Mouse (Mus musculus) midbrain, embryonic 12.5 days (tissue): ENCODE measurements around the gene Enpp6. TPM values are rescaled to one million over a fixed set of nuclear protein-coding genes. Genes with fewer than 3 reads are reported as not detected.

Experiments
- ATAC-seq: fragments of 200-750 bp; cut with Nextera tagmentation; 2 replicates; pipeline ENCODE4 v1.8.0; 2017; ENCODE audit warnings: low read depth, moderate TSS enrichment, moderate library complexity; ENCODE audit not compliant: low FRiP score
- H3K27ac ChIP-seq: fragments of 300-500 bp; sonication (generic); replicated peaks from 2 replicates; pipeline ENCODE4 v1.5.1; 2016; ENCODE audit warnings: mild to moderate bottlenecking
- H3K27me3 ChIP-seq: fragments of 300-500 bp; sonication (generic); 2 replicates; pipeline ENCODE4 v1.6.1; 2016; ENCODE audit warnings: mild to moderate bottlenecking
- H3K36me3 ChIP-seq: fragments of 300-500 bp; sonication (generic); 2 replicates; pipeline ENCODE4 v1.6.1; 2016
- H3K4me1 ChIP-seq: fragments of 300-500 bp; sonication (generic); 2 replicates; pipeline ENCODE4 v1.6.1; 2016
- H3K4me2 ChIP-seq: fragments of 300-500 bp; sonication (generic); replicated peaks from 2 replicates; pipeline ENCODE4 v1.6.1; 2016; ENCODE audit warnings: mild to moderate bottlenecking, moderate library complexity
- H3K4me3 ChIP-seq: fragments of 300-500 bp; sonication (generic); 2 replicates; pipeline ENCODE4 v1.5.1; 2016; ENCODE audit warnings: mild to moderate bottlenecking
- H3K9ac ChIP-seq: fragments of 300-500 bp; sonication (generic); replicated peaks from 2 replicates; pipeline ENCODE4 v1.6.1; 2016; ENCODE audit warnings: mild to moderate bottlenecking, moderate library complexity
- H3K9me3 ChIP-seq: fragments of 300-500 bp; sonication (generic); 2 replicates; pipeline ENCODE4 v1.6.1; 2016; ENCODE audit warnings: mild to moderate bottlenecking
- WGBS: fragments of 180-500 bp; shearing (Covaris S2); methylation state at CpG from one replicate; pipeline ENCODE4 v1.1.7; 2016; 5-methylcytosine and 5-hydroxymethylcytosine counted together
- polyA plus RNA-seq: library from polyadenylated mRNA; unstranded; fragments of >200 nt; fragmentation: Nextera tagmentation; extraction: Ambion mirVana; gene quantifications from 2 replicates; pipeline ENCODE4 v1.2.1, GENCODE M21; 2016

Gene Enpp6
- polyA plus RNA-seq, 1 experiment from 2014 or later: 0.38 TPM

GRCm38 (mm10) chr8:46965812-46966211, 20.9 kb upstream of the Enpp6 start:
- Histone ChIP-seq H3K27me3 (0 out of 2 replicates have a peak, but pooled peaks cover 2% of the 10 kb centered on the region), H3K27ac (no peak overlapping the region), H3K4me1 (peaks cover 13% of the 10 kb centered on the region), H3K9ac (no peak overlapping the region), H3K4me2 (no peak overlapping the region), H3K4me3 (no peak overlapping the region), H3K36me3 (no peaks in the 10 kb centered on the region), H3K9me3 (no peaks in the 10 kb centered on the region)
- 59% methylated on average over 13 of the region's 14 CpGs for WGBS
- ATAC-seq: no peak

- H3K4me1 ChIP-seq: peaks cover 8% of the 10 kb centered on the region
- H3K27me3 ChIP-seq: 0 out of 2 replicates have a peak, but pooled peaks cover under 1% of the 10 kb centered on the region
- WGBS: 93% methylated on average over 3 of the region's 3 CpGs
- H3K9me3 ChIP-seq: no peaks in the 10 kb centered on the region
- no peak overlapping the region for H3K27ac ChIP-seq
- no peak for ATAC-seq
- H3K4me3 ChIP-seq: no peak overlapping the region
- no peaks in the 10 kb centered on the region for H3K36me3 ChIP-seq
- no peak overlapping the region for H3K4me2 ChIP-seq
- H3K9ac ChIP-seq: no peak overlapping the region
These were observed 18.0 kb upstream of the Enpp6 start for GRCm38 (mm10) chr8:46968721-46969120.

- ATAC-seq: no peak
- H3K27ac ChIP-seq: no peak overlapping the region
- H3K4me3 ChIP-seq: no peak overlapping the region
- H3K4me1 ChIP-seq: 0 out of 2 replicates have a peak, but pooled peaks cover 4% of the 10 kb centered on the region
- H3K9me3 ChIP-seq: no peaks in the 10 kb centered on the region
- no peak overlapping the region for H3K4me2 ChIP-seq
- H3K9ac ChIP-seq: no peak overlapping the region
- 76% methylated on average over 2 of the region's 2 CpGs for WGBS
- H3K27me3 ChIP-seq: no peaks in the 10 kb centered on the region
- no peaks in the 10 kb centered on the region for H3K36me3 ChIP-seq
These were observed 17.3 kb upstream of the Enpp6 start for GRCm38 (mm10) chr8:46969386-46969785.

- Histone ChIP-seq H3K4me1 (no peaks in the 10 kb centered on the region), H3K4me3 (no peak overlapping the region), H3K9ac (no peak overlapping the region), H3K27ac (no peak overlapping the region), H3K36me3 (no peaks in the 10 kb centered on the region), H3K9me3 (no peaks in the 10 kb centered on the region), H3K4me2 (no peak overlapping the region), H3K27me3 (no peaks in the 10 kb centered on the region)
- ATAC-seq: no peak
- WGBS: 90% methylated on average over 4 of the region's 4 CpGs
These were observed 9.3 kb upstream of the Enpp6 start for GRCm38 (mm10) chr8:46977376-46977775.

GRCm38 (mm10) chr8:46982166-46982565, 4.5 kb upstream of the Enpp6 start:
- no peak overlapping the region for H3K4me2 ChIP-seq
- H3K9ac ChIP-seq: no peak overlapping the region
- ATAC-seq: no peak
- H3K9me3 ChIP-seq: no peaks in the 10 kb centered on the region
- WGBS: 82% methylated on average over 6 of the region's 6 CpGs
- H3K36me3 ChIP-seq: no peaks in the 10 kb centered on the region
- no peaks in the 10 kb centered on the region for H3K4me1 ChIP-seq
- H3K27me3 ChIP-seq: no peaks in the 10 kb centered on the region
- no peak overlapping the region for H3K4me3 ChIP-seq
- H3K27ac ChIP-seq: no peak overlapping the region

GRCm38 (mm10) chr8:46982770-46983169, 3.9 kb upstream of the Enpp6 start:
- no peaks in the 10 kb centered on the region for H3K4me1 ChIP-seq
- ATAC-seq: no peak
- WGBS: 82% methylated on average over 4 of the region's 4 CpGs
- H3K9ac ChIP-seq: no peak overlapping the region
- no peaks in the 10 kb centered on the region for H3K27me3 ChIP-seq
- H3K4me3 ChIP-seq: no peak overlapping the region
- H3K4me2 ChIP-seq: no peak overlapping the region
- no peaks in the 10 kb centered on the region for H3K9me3 ChIP-seq
- no peaks in the 10 kb centered on the region for H3K36me3 ChIP-seq
- H3K27ac ChIP-seq: no peak overlapping the region

- no peak for ATAC-seq
- no peaks in the 10 kb centered on the region for H3K9me3 ChIP-seq
- no peak overlapping the region for H3K9ac ChIP-seq
- no peak overlapping the region for H3K4me2 ChIP-seq
- H3K4me1 ChIP-seq: no peaks in the 10 kb centered on the region
- 77% methylated on average over 11 of the region's 11 CpGs for WGBS
- H3K4me3 ChIP-seq: no peak overlapping the region
- no peak overlapping the region for H3K27ac ChIP-seq
- H3K27me3 ChIP-seq: no peaks in the 10 kb centered on the region
- no peaks in the 10 kb centered on the region for H3K36me3 ChIP-seq
These were observed 2.0 kb upstream of the Enpp6 start for GRCm38 (mm10) chr8:46984647-46985046.

GRCm38 (mm10) chr8:46988366-46988765, 1.7 kb downstream of the Enpp6 start:
- H3K4me1 ChIP-seq: no peaks in the 10 kb centered on the region
- 73% methylated on average over 6 of the region's 6 CpGs for WGBS
- H3K27ac ChIP-seq: no peak overlapping the region
- H3K9ac ChIP-seq: no peak overlapping the region
- no peak overlapping the region for H3K4me3 ChIP-seq
- H3K4me2 ChIP-seq: no peak overlapping the region
- no peak for ATAC-seq
- H3K27me3 ChIP-seq: no peaks in the 10 kb centered on the region
- H3K36me3 ChIP-seq: no peaks in the 10 kb centered on the region
- no peaks in the 10 kb centered on the region for H3K9me3 ChIP-seq

GRCm38 (mm10) chr8:46991081-46991480, 4.4 kb downstream of the Enpp6 start:
- no peaks in the 10 kb centered on the region for H3K27me3 ChIP-seq
- no peaks in the 10 kb centered on the region for H3K9me3 ChIP-seq
- no peaks in the 10 kb centered on the region for H3K4me1 ChIP-seq
- ATAC-seq: no peak
- H3K27ac ChIP-seq: no peak overlapping the region
- no peak overlapping the region for H3K4me3 ChIP-seq
- WGBS: 84% methylated on average over 5 of the region's 5 CpGs
- no peak overlapping the region for H3K4me2 ChIP-seq
- no peak overlapping the region for H3K9ac ChIP-seq
- H3K36me3 ChIP-seq: no peaks in the 10 kb centered on the region

GRCm38 (mm10) chr8:46992579-46992978, 5.9 kb downstream of the Enpp6 start:
- ATAC-seq: no peak
- no peaks in the 10 kb centered on the region for H3K27me3 ChIP-seq
- WGBS: 95% methylated on average over 9 of the region's 9 CpGs
- H3K27ac ChIP-seq: no peak overlapping the region
- no peaks in the 10 kb centered on the region for H3K36me3 ChIP-seq
- no peak overlapping the region for H3K4me3 ChIP-seq
- no peak overlapping the region for H3K9ac ChIP-seq
- H3K4me1 ChIP-seq: no peaks in the 10 kb centered on the region
- H3K9me3 ChIP-seq: no peaks in the 10 kb centered on the region
- no peak overlapping the region for H3K4me2 ChIP-seq

GRCm38 (mm10) chr8:46995931-46996664, 9.4 kb downstream of the Enpp6 start:
- no peak for ATAC-seq
- no peaks in the 10 kb centered on the region for H3K27me3 ChIP-seq
- H3K9ac ChIP-seq: no peak overlapping the region
- no peaks in the 10 kb centered on the region for H3K36me3 ChIP-seq
- no peak overlapping the region for H3K4me3 ChIP-seq
- H3K27ac ChIP-seq: no peak overlapping the region
- H3K9me3 ChIP-seq: no peaks in the 10 kb centered on the region
- WGBS: 74% methylated on average over 9 of the region's 9 CpGs
- H3K4me2 ChIP-seq: no peak overlapping the region
- no peaks in the 10 kb centered on the region for H3K4me1 ChIP-seq

- Histone ChIP-seq H3K4me3 (no peak overlapping the region), H3K9ac (no peak overlapping the region), H3K27me3 (no peaks in the 10 kb centered on the region), H3K27ac (no peak overlapping the region), H3K4me2 (no peak overlapping the region), H3K4me1 (peaks cover 7% of the 10 kb centered on the region; the same call in 1 of the 2 replicates), H3K36me3 (no peaks in the 10 kb centered on the region), H3K9me3 (no peaks in the 10 kb centered on the region)
- no peak for ATAC-seq
- 44% methylated on average over 5 of the region's 5 CpGs for WGBS
These were observed 19.0 kb downstream of the Enpp6 start for GRCm38 (mm10) chr8:47005676-47006075.

- Histone ChIP-seq H3K9me3 (no peaks in the 10 kb centered on the region), H3K9ac (no peak overlapping the region), H3K4me3 (no peak overlapping the region), H3K4me1 (peaks cover 7% of the 10 kb centered on the region; the same call in 1 of the 2 replicates), H3K27me3 (no peaks in the 10 kb centered on the region), H3K4me2 (no peak overlapping the region), H3K27ac (no peak overlapping the region), H3K36me3 (no peaks in the 10 kb centered on the region)
- ATAC-seq: no peak
- WGBS: 75% methylated on average over 9 of the region's 9 CpGs
These were observed 20.1 kb downstream of the Enpp6 start for GRCm38 (mm10) chr8:47006785-47007184.
